Mouse (Mus musculus): ENCODE measurements at regions not wholly inside any gene's neighbourhood (a gene's known extent, or its start where the extent isn't known, plus 50 kb on each side); places are given as distances from the start of the nearest gene placed in this dataset.

DNA sequence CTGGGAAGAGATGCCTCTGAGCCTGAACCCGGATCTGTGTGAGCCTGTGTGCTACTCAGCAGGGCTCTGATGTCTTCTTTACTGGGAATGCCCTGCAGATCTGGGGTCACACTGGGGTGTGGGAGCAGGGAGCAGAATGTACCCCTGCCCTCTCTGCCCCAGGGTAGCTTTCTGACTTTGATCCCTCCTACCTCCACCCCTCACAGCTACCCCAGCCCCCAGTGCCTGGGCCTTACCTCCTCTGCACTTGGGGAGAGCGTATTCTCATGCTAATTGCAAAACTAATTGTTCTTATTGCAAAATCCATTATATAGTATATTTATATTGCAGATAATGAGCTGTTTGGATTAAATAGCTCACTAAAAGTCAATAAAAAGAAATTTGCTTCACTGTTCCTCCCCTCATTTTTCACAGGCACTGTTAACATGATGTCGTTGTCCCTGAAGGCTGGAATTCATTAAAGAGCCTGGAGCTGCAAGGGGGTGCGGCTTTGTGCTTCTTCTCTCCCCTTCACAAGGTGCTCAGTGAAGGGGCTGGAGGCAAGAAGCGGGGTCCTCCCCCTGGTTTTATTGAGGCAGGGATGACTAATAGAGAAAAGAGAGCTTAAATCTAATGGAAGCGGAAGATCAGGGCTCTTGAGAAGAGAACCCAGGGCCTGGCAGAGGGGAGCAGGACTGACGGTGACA lies 114.1 kb upstream of the Zc3h12a start:
- no peak for TF ChIP-seq CTCF (conservative IDR thresholded peaks at IDR 0.05)
- DNase-seq (ENCODE audit: low spot score in 2 of 2) = no peak
- Histone ChIP-seq H3K4me3 (no peak overlapping the region), H3K27ac (no peak overlapping the region)

- peak; percentile 67 to 70 for DNase-seq (ENCODE audit: low spot score in 2 of 2)
These were observed 104.1 kb upstream of the Zc3h12a start for GRCm38 (mm10) chr4:125231711-125232260.

DNA sequence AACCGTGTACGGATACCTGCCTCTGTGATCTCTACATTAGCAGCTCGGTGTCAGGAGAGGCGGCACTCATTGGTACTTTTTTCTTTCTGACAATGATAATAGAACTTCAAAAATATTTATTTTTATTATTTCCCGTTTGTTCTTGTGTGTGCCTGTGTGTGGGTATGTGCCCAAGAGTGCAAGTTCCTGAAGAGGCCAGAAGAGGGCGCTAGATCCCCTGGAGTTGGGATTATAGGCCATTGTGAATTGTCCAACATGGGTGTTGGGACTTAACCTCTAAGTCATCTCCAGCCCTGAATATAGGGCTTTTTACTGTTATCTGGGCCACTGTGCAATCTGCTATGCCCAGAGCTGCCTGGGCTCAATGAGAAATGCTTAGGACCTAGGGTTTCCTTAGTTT lies 99.6 kb upstream of the Zc3h12a start:
- DNase-seq (ENCODE audit: low spot score in 2 of 2) = no peak
- TF ChIP-seq CTCF (conservative IDR thresholded peaks at IDR 0.05) = peak; percentile 47
- H3K27ac ChIP-seq = no peak overlapping the region
- no peak overlapping the region for H3K4me3 ChIP-seq

More at GRCm38 (mm10) chr4:125231711-125232260, 104.1 kb upstream of the Zc3h12a start:
- peak overlapping the region; percentile 46; the same call in 1 of the 2 replicates for H3K27ac ChIP-seq
- TF ChIP-seq CTCF (conservative IDR thresholded peaks at IDR 0.05) = peak; percentile 92
- no peak overlapping the region for H3K4me3 ChIP-seq

GRCm38 (mm10) chr4:125222922-125223321 lies 95.3 kb upstream of the Zc3h12a start:
- no peak for TF ChIP-seq CTCF (conservative IDR thresholded peaks at IDR 0.05)
- no peak overlapping the region for H3K4me3 ChIP-seq
- H3K27ac ChIP-seq = no peak overlapping the region
- DNase-seq (ENCODE audit: low spot score in 2 of 2) = peak in 1 of 2 experiments; percentile 25

- no peak for DNase-seq (ENCODE audit: low spot score in 2 of 2)
- Histone ChIP-seq H3K4me3 (no peak overlapping the region), H3K27ac (no peak overlapping the region)
- peak; percentile 47 for TF ChIP-seq CTCF (conservative IDR thresholded peaks at IDR 0.05)
These were observed 92.7 kb upstream of the Zc3h12a start for GRCm38 (mm10) chr4:125220314-125220713.

DNA sequence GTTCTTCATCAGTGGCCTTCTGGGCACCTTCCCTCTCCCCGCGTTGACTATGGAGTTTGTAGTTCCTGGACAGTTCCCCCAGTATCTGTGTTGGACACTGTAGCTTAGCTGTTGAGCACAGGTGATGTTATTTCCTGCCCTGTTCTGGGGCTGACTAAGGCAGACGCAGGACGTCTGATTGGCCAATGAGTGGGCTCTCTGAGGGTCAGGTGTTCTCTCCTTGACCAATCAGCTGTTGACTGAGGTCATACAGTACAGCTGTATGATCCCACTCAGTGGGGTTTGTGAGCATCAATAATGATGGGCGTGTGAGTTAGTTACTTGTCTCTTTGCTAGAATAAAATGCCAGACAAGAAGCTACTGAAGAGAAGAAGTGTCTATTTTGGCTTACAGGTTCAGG lies 91.6 kb upstream of the Zc3h12a start:
- H3K27ac ChIP-seq = no peak overlapping the region
- DNase-seq (ENCODE audit: low spot score in 2 of 2) = no peak
- H3K4me3 ChIP-seq = no peak overlapping the region
- TF ChIP-seq CTCF (conservative IDR thresholded peaks at IDR 0.05) = no peak

DNA sequence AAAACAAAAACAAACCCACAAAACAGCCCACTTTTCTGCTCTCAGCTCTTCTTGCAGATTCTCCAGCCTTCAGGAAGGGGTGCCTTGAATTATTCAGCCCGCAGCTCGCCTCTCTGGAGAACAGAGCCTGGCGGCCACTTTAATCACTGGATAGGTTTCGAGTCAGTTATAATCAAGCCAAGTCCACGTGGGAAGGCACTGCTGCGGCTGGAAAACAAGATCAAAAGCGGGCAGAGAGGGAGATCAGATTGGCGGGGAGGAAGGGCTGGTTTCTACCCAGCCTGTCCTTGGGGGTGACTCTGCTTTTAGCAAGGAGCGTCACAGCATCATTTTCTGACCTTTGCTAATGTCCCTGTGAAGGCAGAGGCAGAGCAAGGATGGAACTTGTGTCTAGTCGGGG lies 86.7 kb upstream of the Zc3h12a start:
- H3K4me3 ChIP-seq = no peak overlapping the region
- H3K27ac ChIP-seq = no peak overlapping the region
- DNase-seq (ENCODE audit: low spot score in 2 of 2) = no peak
- TF ChIP-seq CTCF (conservative IDR thresholded peaks at IDR 0.05) = no peak

DNA sequence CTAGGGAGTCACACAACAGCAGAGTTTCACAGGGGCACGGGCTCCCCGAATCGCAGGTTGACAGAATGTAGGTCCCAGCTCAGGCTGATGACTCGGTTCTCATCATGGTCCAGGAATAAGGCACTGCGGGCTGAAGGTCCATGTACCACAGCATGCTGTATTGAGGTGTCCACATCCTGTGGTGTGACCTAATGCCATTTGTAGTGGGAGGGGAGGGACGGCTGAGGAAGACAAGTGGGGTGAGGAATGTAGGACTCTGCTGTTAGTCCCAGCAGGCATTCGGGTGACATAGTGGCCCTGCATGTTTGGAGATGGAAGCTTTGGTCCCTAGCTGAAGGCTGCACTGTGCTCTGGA lies 84.5 kb upstream of the Zc3h12a start:
- DNase-seq (ENCODE audit: low spot score in 2 of 2) = no peak
- no peak for TF ChIP-seq CTCF (conservative IDR thresholded peaks at IDR 0.05)
- H3K27ac ChIP-seq = no peak overlapping the region
- no peak overlapping the region for H3K4me3 ChIP-seq

GRCm38 (mm10) chr4:125211459-125212175 lies 84.0 kb upstream of the Zc3h12a start:
- TF ChIP-seq CTCF (conservative IDR thresholded peaks at IDR 0.05) = no peak
- Histone ChIP-seq H3K27ac (no peak overlapping the region), H3K4me3 (no peak overlapping the region)
- DNase-seq (ENCODE audit: low spot score in 2 of 2) = no peak

DNA sequence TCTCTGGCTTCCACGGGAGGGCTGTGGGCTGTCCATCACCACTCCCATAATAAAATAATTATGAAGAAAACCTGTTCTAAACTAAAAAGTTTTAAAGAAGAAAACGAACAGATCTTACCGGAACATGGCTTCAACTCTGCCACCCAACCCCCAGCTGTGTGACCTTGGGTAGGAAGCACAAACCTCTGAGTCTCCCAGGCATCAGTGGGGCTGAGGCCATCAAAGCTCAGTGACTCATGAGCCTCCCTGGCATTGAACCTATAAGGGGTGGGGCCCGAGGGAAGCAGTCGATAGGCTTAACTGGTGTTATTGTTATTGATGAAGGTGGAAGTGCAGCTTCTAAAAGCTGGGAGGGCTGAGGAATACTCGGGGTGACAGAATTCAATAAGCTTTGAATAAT lies 83.1 kb upstream of the Zc3h12a start:
- Histone ChIP-seq H3K27ac (no peak overlapping the region), H3K4me3 (no peak overlapping the region)
- TF ChIP-seq CTCF (conservative IDR thresholded peaks at IDR 0.05) = no peak
- no peak for DNase-seq (ENCODE audit: low spot score in 2 of 2)

GRCm38 (mm10) chr4:125208136-125208915 lies 80.7 kb upstream of the Zc3h12a start:
- Histone ChIP-seq H3K4me3 (no peak overlapping the region), H3K27ac (no peak overlapping the region)
- TF ChIP-seq CTCF (conservative IDR thresholded peaks at IDR 0.05) = no peak
- DNase-seq (ENCODE audit: low spot score in 2 of 2) = no peak

GRCm38 (mm10) chr4:125203521-125203920 lies 75.9 kb upstream of the Zc3h12a start:
- DNase-seq (ENCODE audit: low spot score in 2 of 2) = no peak
- Histone ChIP-seq H3K27ac (no peak overlapping the region), H3K4me3 (no peak overlapping the region)
- no peak for TF ChIP-seq CTCF (conservative IDR thresholded peaks at IDR 0.05)

Measured in layer of hippocampus, adult 2 months (tissue).